Mouse (Mus musculus) right cerebral cortex, postnatal 14 days (tissue): ENCODE results near the gene Celf5.
A peak's percentile ranks its signal among the peaks of the same experiment; 100 is the strongest.

ENCODE experiments used
- DNase-seq: peaks from one replicate; pipeline ENCODE4 v3.0.0; 2022

Celf5 gene

DNA sequence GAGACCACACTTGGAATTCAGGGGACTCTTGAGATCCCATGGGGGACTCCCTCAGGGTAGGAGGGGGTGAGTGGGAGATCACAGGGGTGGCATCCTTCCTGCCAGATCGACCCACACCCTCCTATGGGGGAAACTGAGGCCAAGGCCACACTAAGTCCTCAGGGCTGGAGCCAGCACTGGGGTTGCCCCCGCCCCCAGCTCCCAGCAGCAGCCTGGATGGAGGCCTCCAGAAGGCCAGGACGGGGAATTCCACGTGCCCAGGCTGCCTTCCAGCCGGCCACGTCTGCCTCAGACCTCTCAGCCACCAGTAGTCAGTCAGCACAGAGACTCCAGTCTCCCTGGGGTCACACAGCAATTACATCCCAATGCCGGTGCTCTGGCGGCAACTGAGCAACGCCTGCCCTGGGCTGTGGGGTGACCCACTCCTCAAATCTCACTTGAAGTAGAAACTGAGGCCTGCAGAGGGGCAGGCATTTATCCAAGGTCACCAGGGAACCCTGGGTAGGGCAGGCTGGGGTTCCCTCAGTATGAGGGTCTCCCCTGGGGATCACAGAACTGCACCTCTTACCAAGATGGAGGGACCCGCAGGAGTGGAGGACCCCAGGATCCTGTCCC is 57.2 kb downstream of the Celf5 start:
- DNase-seq, result peak; percentile 28

DNA sequence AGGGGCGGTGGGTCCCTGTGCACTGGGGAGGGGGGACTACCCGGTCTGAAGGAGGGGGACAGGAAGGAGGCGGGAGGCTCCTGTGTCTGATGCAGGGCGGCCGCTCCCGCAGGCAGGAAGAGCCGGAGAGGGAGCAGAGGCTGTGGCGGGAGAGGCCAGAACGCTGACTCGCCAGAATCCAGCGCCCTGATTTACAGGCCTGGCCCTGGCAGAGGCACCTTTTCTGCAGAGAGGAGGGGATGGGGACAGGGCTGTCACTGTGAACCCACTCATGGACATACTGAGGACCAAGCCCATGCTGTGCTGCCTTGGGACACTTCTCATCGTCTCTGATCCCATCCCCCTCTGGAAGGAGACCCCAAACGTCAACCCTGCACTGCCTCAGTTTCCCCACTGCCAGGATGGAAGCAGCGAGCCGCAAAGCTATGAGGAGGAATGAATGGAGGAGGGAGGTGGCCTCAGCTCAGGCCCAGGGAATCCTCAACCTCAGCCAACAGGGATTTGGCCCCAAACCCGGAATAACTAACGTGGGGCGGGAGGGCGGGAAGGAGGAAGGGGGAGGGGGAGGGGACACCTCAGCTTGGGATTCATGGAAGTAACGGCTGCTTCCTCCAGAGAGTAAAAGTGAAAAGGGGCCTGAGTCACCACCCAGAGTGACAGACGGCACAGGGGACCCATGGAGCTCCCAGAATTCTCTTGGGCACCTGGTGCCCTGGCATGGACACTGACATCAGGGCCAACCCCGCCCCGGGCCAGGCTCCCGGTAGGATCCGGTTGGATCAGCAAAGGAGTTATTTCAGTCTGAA is 58.1 kb downstream of the Celf5 start:
- DNase-seq, result peak; percentile 36

- DNase-seq, result no peak
These were observed 58.8 kb downstream of the Celf5 start for GRCm38 (mm10) chr10:81423476-81424245.

DNA sequence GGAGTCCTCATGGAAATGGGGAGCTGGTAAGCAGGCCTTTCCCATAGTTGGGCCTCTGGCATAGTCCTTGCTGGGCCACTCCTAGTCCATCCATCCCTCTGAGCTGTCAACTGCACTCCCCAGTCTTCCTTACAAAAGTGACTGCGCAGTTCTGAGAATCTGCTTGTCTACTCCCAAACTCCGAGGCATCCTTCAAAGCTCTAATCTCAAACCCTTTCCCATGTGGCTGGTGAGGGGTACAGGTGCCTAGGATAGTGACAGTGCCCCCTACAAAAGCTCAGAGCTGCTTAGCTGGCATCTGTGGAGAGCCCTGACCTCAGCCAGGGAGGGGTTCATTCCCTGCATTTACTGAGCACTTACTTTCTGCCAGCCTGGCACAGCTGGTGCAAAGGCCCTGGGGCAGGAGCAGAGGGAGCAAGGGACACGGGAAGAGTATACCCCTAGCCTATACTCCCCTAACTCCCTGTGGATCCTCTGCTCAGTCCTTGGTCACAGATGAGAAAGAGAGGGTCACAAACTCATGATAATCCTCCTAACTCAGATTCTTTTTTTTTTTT is 59.8 kb downstream of the Celf5 start:
- no peak for DNase-seq

DNA sequence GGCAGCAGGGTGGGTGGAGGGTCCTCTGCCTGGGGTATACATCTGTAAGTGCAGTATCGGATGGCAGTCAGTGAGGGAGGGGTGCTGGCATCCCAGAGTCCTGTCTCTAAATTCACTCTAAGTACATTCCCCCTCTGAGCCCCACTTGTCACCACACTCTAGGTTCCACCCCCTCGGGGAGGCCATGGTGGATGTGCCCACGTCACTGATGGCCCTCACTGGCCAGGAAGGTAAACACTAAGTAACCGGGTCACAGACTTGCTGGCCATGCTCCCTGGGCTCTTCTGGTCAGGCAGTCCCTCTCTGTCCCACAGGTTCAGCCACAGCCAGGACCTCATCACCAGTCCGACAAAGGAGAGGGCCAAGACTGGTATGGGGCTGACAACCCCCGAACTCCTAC is 60.3 kb downstream of the Celf5 start:
- DNase-seq, result peak; percentile 4

- no peak for DNase-seq
These were observed 60.8 kb downstream of the Celf5 start for GRCm38 (mm10) chr10:81421797-81422100.

DNA sequence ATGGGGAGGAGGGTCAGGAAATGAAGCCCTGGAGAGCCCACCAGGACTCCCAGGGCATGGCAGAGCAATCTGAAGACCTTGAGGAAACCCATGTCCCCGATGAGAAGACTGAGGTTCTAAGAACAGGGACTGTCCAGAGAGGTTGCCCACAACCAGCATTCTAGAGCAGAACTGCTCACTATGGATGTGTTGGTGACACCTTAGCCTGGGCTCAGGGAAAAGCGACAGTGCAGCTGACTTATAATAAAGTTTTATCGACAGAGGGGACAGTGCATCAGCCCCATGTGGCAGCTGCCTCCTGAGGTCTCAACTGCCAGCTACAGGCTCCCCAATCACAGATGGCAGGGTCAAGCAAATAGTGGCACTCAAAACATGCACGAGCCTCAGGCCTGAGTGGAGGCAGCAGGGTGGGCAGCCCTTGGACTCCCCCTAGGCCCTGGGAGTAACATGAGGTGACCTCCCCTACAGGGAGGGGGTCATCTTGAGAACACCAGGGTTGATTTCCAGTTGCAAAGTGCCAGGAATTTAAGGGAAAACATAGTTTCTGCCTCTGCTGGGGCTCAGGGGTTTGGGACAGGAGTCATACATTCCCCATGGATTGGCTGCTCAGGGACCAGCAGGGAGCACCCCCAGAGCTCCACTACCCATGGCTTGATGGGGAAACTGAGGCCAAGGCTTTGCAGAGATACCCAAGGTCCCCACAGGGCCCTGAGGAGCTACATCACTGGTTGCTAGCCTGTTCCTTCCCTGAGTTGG is 61.3 kb downstream of the Celf5 start:
- DNase-seq, result no peak

GRCm38 (mm10) chr10:81420191-81420767 is 62.2 kb downstream of the Celf5 start:
- DNase-seq, result peak; percentile 8

DNA sequence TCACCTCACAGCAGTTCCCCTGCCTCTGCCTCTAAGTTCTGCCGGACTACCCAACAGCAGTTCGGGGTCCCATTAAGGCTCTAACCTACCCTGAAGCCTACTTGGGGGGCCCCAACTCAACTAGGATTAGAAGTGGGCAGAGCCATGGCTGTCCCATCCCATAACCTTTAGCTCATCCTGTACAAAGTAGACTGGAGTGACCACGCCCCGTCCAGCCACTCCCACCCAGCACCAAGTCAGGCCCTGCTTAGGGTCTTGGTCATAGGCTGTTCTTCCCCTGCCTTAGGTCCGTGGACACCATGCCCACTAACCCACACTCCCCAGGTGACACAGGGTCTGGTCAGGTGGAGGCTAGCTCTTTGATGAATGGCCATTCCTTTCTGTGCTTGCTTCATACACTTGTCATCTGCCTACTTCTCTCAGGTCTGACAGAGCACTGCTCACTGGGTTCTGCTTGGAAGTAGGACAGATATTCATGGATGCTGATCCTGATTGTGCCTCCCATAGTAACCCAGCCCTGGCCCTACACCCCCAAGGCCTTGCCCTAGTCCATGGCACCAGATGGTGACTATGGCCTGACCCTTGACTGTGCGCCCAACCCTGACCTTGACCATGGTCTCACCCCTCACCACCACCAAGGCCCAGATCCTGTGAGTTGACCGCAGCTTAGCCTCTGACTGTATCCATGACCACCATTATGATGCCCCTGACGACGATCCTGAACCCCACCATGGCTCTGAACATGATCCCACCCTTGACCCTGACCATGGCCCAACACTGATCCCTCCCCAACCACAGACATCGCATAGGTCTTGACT is 63.2 kb downstream of the Celf5 start:
- peak; percentile 4 for DNase-seq

- DNase-seq, result peak; percentile 5
These were observed 64.1 kb downstream of the Celf5 start for GRCm38 (mm10) chr10:81418216-81419070.

DNA sequence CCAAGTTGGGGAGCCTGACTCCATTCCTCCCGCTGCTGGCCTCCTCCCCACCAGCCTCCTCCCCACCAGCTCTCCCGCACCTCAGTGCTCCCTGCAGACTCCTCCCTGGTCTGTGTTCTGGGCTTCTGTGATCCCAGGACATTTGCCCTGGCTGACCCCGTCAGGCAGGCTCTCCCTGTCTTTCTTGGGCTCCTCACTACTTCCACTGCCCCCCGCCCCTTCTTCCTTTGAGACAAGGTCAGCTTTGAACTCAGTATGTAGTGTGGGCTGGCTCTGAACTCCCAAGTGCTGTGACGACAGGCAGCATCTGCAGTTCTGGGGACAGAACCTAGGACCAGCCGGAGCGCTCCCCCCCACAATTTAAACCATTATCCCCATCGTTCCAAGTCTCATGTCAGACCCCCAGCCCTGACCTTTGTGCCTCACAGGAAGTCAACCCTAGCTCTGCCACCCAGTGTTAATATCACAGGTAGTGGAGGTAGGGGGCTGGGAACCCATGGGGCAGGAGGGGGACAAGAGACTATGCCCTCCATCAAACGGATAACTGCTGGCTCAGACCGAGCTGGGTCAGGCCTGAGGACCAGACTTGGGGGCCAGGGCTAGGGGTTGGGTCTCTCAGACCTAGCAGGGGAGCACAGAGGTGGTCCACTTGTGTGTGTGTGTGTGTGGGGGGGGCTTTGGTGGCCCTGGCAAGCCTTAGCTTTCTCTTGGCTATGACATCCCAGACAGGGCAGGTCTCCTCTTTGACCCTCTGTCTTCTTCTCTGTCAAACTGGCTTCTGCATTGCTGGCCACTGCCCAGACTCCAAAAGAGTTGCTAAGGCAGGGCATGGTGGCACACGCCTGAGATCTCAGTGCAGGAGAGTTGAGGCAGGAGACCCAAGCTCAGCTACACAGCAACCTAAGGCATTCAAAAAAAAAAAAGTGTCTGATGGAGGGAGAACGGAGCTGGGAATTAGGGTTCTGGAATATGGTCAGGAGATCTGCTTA is 65.0 kb downstream of the Celf5 start:
- peak; percentile 5 for DNase-seq

DNA sequence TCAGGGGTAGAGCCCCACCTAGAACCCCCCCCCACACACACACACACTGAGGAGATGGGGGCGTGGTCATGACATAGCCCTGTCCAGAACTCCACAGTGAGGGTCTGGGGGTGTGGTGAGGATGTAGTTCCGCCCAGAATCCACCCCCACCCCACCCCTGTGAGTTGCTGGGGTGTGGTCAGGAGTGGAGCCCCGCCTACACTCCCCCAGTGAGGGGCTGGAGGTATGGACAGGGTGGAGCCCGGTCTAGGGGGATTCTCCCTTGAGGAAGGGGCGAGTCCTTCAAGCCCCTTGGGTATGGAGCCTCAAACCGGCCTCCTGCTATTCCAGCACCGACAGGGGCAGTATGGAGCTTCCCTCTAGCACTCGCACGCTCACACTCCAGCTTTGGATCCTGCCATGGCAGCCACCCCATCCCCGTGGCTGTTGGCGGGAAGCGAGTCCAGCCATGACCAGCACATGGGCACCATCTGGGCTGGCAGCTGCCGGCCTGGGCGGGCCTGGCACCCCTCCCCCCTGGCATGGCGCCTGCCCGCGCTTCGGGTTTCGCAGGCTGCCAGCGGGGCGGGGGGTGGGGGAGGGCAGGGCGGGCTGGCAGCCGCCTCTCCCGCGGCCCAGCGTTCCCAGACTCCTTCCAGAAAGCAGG is 65.8 kb downstream of the Celf5 start:
- peak; percentile 85 for DNase-seq

GRCm38 (mm10) chr10:81415549-81416310 is 66.8 kb downstream of the Celf5 start:
- no peak for DNase-seq

DNA sequence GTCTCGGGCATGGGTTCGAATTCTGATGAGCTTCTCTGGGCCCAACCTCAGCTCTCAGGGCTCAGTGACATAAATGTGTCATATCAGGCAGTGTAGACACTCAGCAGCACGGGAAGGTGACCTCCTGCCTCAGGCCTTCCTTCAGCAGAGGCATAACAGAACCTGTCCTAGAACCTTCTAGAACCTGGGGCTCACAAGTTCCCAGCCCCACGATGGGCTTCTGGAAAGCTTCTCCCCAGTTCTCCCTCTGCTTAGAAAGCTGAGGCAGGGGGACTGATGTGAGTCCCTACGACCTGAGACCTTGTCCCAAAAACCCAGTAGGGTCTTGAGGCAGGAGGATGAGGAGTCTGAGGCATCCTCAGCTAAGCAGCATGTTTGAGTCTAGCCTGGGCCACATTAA is 67.4 kb downstream of the Celf5 start:
- no peak for DNase-seq

DNA sequence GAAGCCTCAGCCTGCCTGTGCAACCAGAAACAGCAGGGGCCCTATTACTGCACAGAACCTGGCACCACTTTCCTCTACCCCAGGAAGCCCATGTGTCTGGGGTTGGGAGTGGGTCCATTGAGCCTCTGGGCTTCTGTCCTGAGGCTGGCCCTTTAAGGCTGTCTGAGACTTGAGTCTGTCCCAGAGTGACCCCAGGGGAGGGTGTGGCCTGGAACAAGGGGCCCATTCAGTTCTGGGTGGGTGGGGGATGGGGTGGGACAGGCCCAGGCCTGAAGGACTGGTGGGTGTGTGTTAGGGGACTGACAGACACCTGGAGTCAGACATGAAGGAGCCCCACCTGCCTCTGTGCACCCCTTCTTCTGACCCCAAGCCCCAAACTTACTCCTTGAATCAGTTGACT is 67.8 kb downstream of the Celf5 start:
- no peak for DNase-seq

DNA sequence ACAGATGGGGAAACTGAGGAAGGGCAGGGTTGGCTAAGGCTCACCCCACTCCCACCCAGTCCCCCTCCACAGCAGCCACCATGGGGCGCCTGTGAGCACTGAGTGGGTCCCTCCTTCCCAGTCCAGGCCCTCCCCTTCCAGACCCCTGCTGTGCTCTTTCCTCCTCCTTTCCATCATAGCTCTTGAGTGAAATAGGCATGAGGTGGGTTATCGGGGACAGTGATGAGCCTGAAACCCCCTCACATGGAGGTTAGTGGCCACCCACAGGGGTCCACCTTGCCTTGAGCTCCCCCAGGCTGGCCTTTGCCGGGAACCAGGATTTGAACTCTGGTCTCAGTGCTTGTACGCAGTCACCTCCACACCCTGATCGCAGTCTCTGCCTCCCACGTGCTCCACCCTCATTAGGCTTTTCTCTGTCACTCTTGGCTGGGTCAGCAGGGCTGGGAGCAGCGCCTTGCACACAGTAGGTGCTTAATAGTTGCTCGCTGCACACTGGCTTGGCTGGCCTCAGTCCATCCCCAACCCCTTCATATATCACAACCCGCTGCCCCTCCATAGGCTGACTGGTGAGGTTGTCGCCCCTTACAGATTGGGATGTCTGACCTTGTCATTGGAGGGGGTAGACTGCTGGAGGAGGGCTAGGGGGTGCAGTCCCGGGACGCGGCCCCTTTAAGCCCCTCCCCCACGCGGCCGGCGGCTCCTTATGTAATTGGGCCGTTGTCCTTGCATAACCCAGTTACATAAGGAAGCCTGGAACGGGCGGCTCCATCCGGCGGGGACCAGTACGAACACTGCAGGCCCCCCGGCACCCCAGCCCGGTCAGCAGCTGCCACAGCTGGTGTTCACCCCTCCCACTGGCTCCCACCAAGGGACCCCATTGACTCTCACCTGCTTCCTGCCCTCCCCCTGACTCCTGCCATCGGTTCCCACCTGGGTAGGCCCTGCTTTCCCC is 68.9 kb downstream of the Celf5 start:
- DNase-seq, result peak; percentile 88
